Mouse (Mus musculus) hindlimb bud, embryonic 11.5 days (tissue): ENCODE data around the gene Cds2.

Experiments used
- DNase-seq: peaks from one replicate; pipeline ENCODE4 v3.0.0-alpha.2; 2012; ENCODE audit warnings: low read depth, low spot score; ENCODE audit errors: extremely low spot score

The Cds2 gene

GRCm38 (mm10) chr2:132343846-132344245, 80.9 kb downstream of the Cds2 start:
- DNase-seq: no peak
